Mouse (Mus musculus) spleen, postnatal 14 days (tissue): ENCODE results near the gene Dmrtc2.
"Not testable (repeated sequence)": the region's sequence is repeated elsewhere in the genome, so short reads cannot be mapped to it uniquely, and the experiment has no call there.

Experiments
- DNase-seq, 2 experiments: peaks; one replicate each; pipeline ENCODE4 v3.0.0; 2021 to 2022; ENCODE audit warnings: low spot score in 2 of 2

The Dmrtc2 gene

GRCm38 (mm10) chr7:24869532-24870165, at the start of gene Dmrtc2, which contains the start of gene Lypd4:
Dmrtc2 (plus strand) TSS chr7:24870057.
Lypd4 (minus strand) TSS chr7:24869941.
- no peak for DNase-seq

- DNase-seq, result no peak
Measured at GRCm38 (mm10) chr7:24824452-24824851, 45.4 kb upstream of the Dmrtc2 start.

- DNase-seq, result no peak
Measured at GRCm38 (mm10) chr7:24827181-24827580, 42.7 kb upstream of the Dmrtc2 start.

- not testable (repeated sequence) for DNase-seq
Measured at GRCm38 (mm10) chr7:24838732-24839409, 31.0 kb upstream of the Dmrtc2 start.

- no peak for DNase-seq
Measured at GRCm38 (mm10) chr7:24839410-24839808, 30.4 kb upstream of the Dmrtc2 start.

- DNase-seq, result no peak
Measured at GRCm38 (mm10) chr7:24840331-24840730, 29.5 kb upstream of the Dmrtc2 start.

- DNase-seq, result no peak
Measured at GRCm38 (mm10) chr7:24841009-24841408, 28.8 kb upstream of the Dmrtc2 start.

- DNase-seq, result no peak
Measured at GRCm38 (mm10) chr7:24844144-24844543, 25.7 kb upstream of the Dmrtc2 start.

GRCm38 (mm10) chr7:24845181-24845580, 24.7 kb upstream of the Dmrtc2 start:
- no peak for DNase-seq

- no peak for DNase-seq
Measured at GRCm38 (mm10) chr7:24845713-24846112, 24.1 kb upstream of the Dmrtc2 start.

- DNase-seq, result not testable (repeated sequence)
Measured at GRCm38 (mm10) chr7:24846576-24846975, 23.3 kb upstream of the Dmrtc2 start.

GRCm38 (mm10) chr7:24850162-24850561, 19.7 kb upstream of the Dmrtc2 start:
- DNase-seq, result no peak

- DNase-seq, result no peak
Measured at GRCm38 (mm10) chr7:24850899-24851303, 19.0 kb upstream of the Dmrtc2 start.

- DNase-seq, result no peak
Measured at GRCm38 (mm10) chr7:24851596-24852325, 18.1 kb upstream of the Dmrtc2 start.

GRCm38 (mm10) chr7:24852557-24853232, 17.2 kb upstream of the Dmrtc2 start:
- peak; percentile 27 to 40 for DNase-seq

- DNase-seq, result no peak
Measured at GRCm38 (mm10) chr7:24853233-24853563, 16.7 kb upstream of the Dmrtc2 start.

GRCm38 (mm10) chr7:24853695-24854094, 16.2 kb upstream of the Dmrtc2 start:
- no peak for DNase-seq

GRCm38 (mm10) chr7:24856460-24857120, 13.3 kb upstream of the Dmrtc2 start:
- DNase-seq, result no peak

- peak in 1 of 2 experiments; percentile 41 for DNase-seq
Measured at GRCm38 (mm10) chr7:24859234-24859633, 10.6 kb upstream of the Dmrtc2 start.

GRCm38 (mm10) chr7:24861913-24862312, 7.9 kb upstream of the Dmrtc2 start, which contains the start of gene Gm9844:
Gm9844 (plus strand) TSS chr7:24862213.
- DNase-seq, result no peak

GRCm38 (mm10) chr7:24862853-24863252, 7.0 kb upstream of the Dmrtc2 start:
- no peak for DNase-seq

- DNase-seq, result no peak
Measured at GRCm38 (mm10) chr7:24864156-24864555, 5.7 kb upstream of the Dmrtc2 start.
